Mouse (Mus musculus) erythroblast, embryonic 14.5 days (primary cell): ENCODE results near the gene Wnt11. TPM values are rescaled to one million over a fixed set of nuclear protein-coding genes. Genes with fewer than 3 reads are reported as not detected.

Source experiments
- H3K27me3 ChIP-seq: 2 replicates; pipeline ENCODE4 v1.6.1; 2012; ENCODE audit warnings: inconsistent platforms; ENCODE audit not compliant: control insufficient read depth
- H3K36me3 ChIP-seq: 2 replicates; pipeline ENCODE4 v1.6.1; 2012; ENCODE audit warnings: mild to moderate bottlenecking, inconsistent platforms; ENCODE audit not compliant: control insufficient read depth
- H3K4me1 ChIP-seq: 2 replicates; pipeline ENCODE4 v1.6.1; 2012; ENCODE audit warnings: inconsistent platforms; ENCODE audit not compliant: control insufficient read depth
- H3K4me3 ChIP-seq: replicated peaks from 2 replicates; pipeline ENCODE3; 2012; ENCODE audit warnings: moderate library complexity, mild to moderate bottlenecking, inconsistent platforms
- H3K9me3 ChIP-seq: 2 replicates; pipeline ENCODE4 v1.6.1; 2012; ENCODE audit warnings: low read length, inconsistent platforms, mixed read lengths; ENCODE audit not compliant: control insufficient read depth
- GATA1 ChIP-seq: IDR thresholded peaks from 2 replicates; pipeline ENCODE4 v1.6.1; 2012; ENCODE audit warnings: low read length, inconsistent platforms, mixed read lengths
- TAL1 ChIP-seq: IDR thresholded peaks from 3 replicates; pipeline ENCODE4 v1.6.1; 2012; ENCODE audit warnings: low read length, inconsistent platforms, mixed read lengths
- polyA plus RNA-seq: library from polyadenylated mRNA; stranded (reverse); fragments of >175 nt; gene quantifications from 2 replicates; pipeline ENCODE4 v1.2.3, GENCODE M21; 2012

Wnt11 gene
- polyA plus RNA-seq, 1 experiment: not detected

- Histone ChIP-seq H3K4me3 (no peak overlapping the region), H3K36me3 (peaks cover 11% of the 10 kb centered on the region), H3K27me3 (no peaks in the 10 kb centered on the region), H3K9me3 (no peaks in the 10 kb centered on the region), H3K4me1 (no peaks in the 10 kb centered on the region)
- TF ChIP-seq GATA1: no peak
- TF ChIP-seq TAL1: no peak
Measured at GRCm38 (mm10) chr7:98889211-98889610, 54.3 kb downstream of the Wnt11 start.

DNA sequence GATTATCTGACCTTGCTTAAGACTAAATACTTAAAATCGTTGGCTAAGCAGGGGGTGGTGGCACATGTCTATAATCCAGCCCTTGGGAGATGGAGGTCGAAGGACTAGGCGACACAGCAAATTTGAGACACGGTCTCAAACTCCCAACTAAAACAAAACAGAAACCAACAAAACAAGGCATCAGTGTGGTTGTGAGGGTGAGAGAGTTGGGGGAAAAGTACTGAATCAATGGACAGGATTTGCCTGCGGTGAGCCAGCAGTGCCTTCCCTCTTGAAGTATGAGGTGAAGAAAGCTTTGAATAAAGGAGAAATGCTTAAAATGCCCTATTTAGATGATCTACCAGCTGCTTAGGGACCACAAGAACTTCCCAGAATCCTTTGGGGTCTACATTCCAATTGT lies 58.2 kb downstream of the Wnt11 start:
- H3K36me3 ChIP-seq: peaks cover 8% of the 10 kb centered on the region

DNA sequence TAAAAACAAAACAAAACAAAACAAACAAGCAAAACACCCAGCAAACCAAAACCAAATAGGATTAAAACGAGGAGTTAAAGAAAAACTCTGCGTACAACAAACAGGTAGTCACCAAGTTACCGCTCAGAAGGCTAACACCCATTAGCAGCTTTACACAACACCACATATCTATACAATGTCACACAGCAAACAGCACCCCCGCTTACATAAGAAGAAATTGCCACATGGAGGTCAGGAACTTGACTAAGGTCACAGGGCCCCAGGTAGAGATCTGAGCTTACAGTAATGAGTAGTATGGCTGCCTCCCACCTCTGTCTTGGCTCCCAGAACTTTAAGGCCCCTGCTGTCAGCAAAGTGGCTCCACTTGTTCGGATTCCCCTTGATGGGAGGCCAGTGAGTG lies 59.4 kb downstream of the Wnt11 start:
- Histone ChIP-seq H3K27me3 (no peaks in the 10 kb centered on the region), H3K36me3 (peaks cover 6% of the 10 kb centered on the region), H3K4me3 (no peak overlapping the region), H3K9me3 (no peaks in the 10 kb centered on the region), H3K4me1 (no peaks in the 10 kb centered on the region)
- TF ChIP-seq GATA1 (no peak), TAL1 (no peak)

More for the DNA sequence above, 58.2 kb downstream of the Wnt11 start:
- TF ChIP-seq GATA1: no peak
- Histone ChIP-seq H3K27me3 (no peaks in the 10 kb centered on the region), H3K4me3 (no peak overlapping the region), H3K9me3 (no peaks in the 10 kb centered on the region), H3K4me1 (no peaks in the 10 kb centered on the region)

GRCm38 (mm10) chr7:98894768-98895167 lies 59.9 kb downstream of the Wnt11 start:
- no peaks in the 10 kb centered on the region for H3K27me3 ChIP-seq
- H3K4me1 ChIP-seq: no peaks in the 10 kb centered on the region
- H3K4me3 ChIP-seq: no peak overlapping the region
- H3K36me3 ChIP-seq: peaks cover 6% of the 10 kb centered on the region
- no peaks in the 10 kb centered on the region for H3K9me3 ChIP-seq
- TF ChIP-seq GATA1 (no peak), TAL1 (no peak)

GRCm38 (mm10) chr7:98895501-98896095 lies 60.7 kb downstream of the Wnt11 start:
- Histone ChIP-seq H3K27me3 (no peaks in the 10 kb centered on the region), H3K9me3 (no peaks in the 10 kb centered on the region), H3K4me3 (no peak overlapping the region), H3K36me3 (peaks cover 6% of the 10 kb centered on the region), H3K4me1 (no peaks in the 10 kb centered on the region)
- TF ChIP-seq GATA1 (no peak), TAL1 (no peak)

- Histone ChIP-seq H3K4me1 (no peaks in the 10 kb centered on the region), H3K27me3 (no peaks in the 10 kb centered on the region), H3K9me3 (peaks cover 4% of the 10 kb centered on the region; the same call in 1 of the 2 replicates), H3K4me3 (no peak overlapping the region), H3K36me3 (peaks cover 6% of the 10 kb centered on the region)
- TF ChIP-seq GATA1: no peak
- TF ChIP-seq TAL1: no peak
Measured at GRCm38 (mm10) chr7:98897323-98897722, 62.4 kb downstream of the Wnt11 start.

GRCm38 (mm10) chr7:98899815-98900214 lies 64.9 kb downstream of the Wnt11 start:
- H3K4me3 ChIP-seq: no peak overlapping the region
- no peaks in the 10 kb centered on the region for H3K4me1 ChIP-seq
- H3K9me3 ChIP-seq: peaks cover 4% of the 10 kb centered on the region; the same call in 1 of the 2 replicates
- no peaks in the 10 kb centered on the region for H3K27me3 ChIP-seq
- H3K36me3 ChIP-seq: peaks cover 3% of the 10 kb centered on the region
- no peak for TF ChIP-seq GATA1

DNA sequence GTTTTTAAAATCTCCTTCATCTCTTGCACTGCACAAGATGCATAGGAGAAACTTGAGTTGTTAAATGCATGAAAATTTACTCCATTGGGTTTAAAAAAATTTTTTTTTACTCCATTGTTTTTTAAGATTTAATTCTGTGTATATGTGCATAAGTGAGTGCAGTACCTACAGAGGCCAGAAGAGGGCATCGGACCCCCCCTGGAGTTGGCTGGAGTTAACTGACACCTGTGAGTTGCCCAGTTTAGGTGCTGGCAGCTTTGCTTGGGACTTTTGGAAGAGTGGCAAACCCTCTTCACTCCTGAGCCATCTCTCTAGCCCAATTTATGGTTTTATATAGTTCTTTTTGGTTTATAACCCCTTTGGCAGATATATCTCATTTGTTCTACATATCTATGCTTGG lies 66.2 kb downstream of the Wnt11 start:
- no peaks in the 10 kb centered on the region for H3K27me3 ChIP-seq
- H3K36me3 ChIP-seq: peaks cover 3% of the 10 kb centered on the region
- H3K4me3 ChIP-seq: no peak overlapping the region
- H3K9me3 ChIP-seq: peaks cover 4% of the 10 kb centered on the region; the same call in 1 of the 2 replicates
- TF ChIP-seq TAL1: no peak
- TF ChIP-seq GATA1: no peak
- H3K4me1 ChIP-seq: no peaks in the 10 kb centered on the region

GRCm38 (mm10) chr7:98903884-98904283 lies 69.0 kb downstream of the Wnt11 start:
- TF ChIP-seq TAL1 (no peak), GATA1 (no peak)
- peaks cover 4% of the 10 kb centered on the region; the same call in 1 of the 2 replicates for H3K9me3 ChIP-seq
- H3K36me3 ChIP-seq: peaks cover 2% of the 10 kb centered on the region
- no peaks in the 10 kb centered on the region; the same call in 1 of the 2 replicates for H3K4me1 ChIP-seq
- H3K4me3 ChIP-seq: no peak overlapping the region
- no peaks in the 10 kb centered on the region for H3K27me3 ChIP-seq

Other genes starting within 250 kb of the Wnt11 start
- gene Emsy, start 178.3 kb upstream of the Wnt11 start, polyA plus RNA-seq: 0.29 and 0.51 TPM in 2 replicates
- gene Thap12, start 132.0 kb upstream of the Wnt11 start, polyA plus RNA-seq: 0.30 and 0.42 TPM in 2 replicates